Mouse (Mus musculus) B cell, adult 2 months (primary cell): ENCODE results near the gene Olfr279.
"Not testable (repeated sequence)": the region's sequence is repeated elsewhere in the genome, so short reads cannot be mapped to it uniquely, and the experiment has no call there.

Experiments used
- DNase-seq, 2 experiments: peaks; one replicate each; pipeline ENCODE4 v3.0.0; 2022

Gene Olfr279

GRCm38 (mm10) chr15:98511386-98511928, 19.3 kb downstream of the Olfr279 start:
- peak; percentile 70 to 73 for DNase-seq

GRCm38 (mm10) chr15:98512232-98512631, 20.0 kb downstream of the Olfr279 start:
- DNase-seq, result no peak

- DNase-seq, result peak; percentile 57 to 58
Observed at GRCm38 (mm10) chr15:98512799-98513321, 20.7 kb downstream of the Olfr279 start.

GRCm38 (mm10) chr15:98513676-98514075, 21.5 kb downstream of the Olfr279 start:
- not testable (repeated sequence) for DNase-seq

- DNase-seq, result peak in 1 of 2 experiments; percentile 15
Observed at GRCm38 (mm10) chr15:98514146-98514545, 21.9 kb downstream of the Olfr279 start.

GRCm38 (mm10) chr15:98514845-98515244, 22.6 kb downstream of the Olfr279 start:
- not testable (repeated sequence) for DNase-seq

- DNase-seq, result peak; percentile 78 to 81
Observed at GRCm38 (mm10) chr15:98517380-98518355, 25.5 kb downstream of the Olfr279 start.

GRCm38 (mm10) chr15:98521245-98521644, 29.0 kb downstream of the Olfr279 start:
- DNase-seq, result no peak

GRCm38 (mm10) chr15:98526057-98526456, 33.9 kb downstream of the Olfr279 start:
- no peak for DNase-seq

- no peak for DNase-seq
Observed at GRCm38 (mm10) chr15:98527056-98527771, 35.0 kb downstream of the Olfr279 start.

- DNase-seq, result no peak
Observed at GRCm38 (mm10) chr15:98528066-98528563, 35.9 kb downstream of the Olfr279 start.

GRCm38 (mm10) chr15:98532281-98532680, 40.1 kb downstream of the Olfr279 start:
- no peak for DNase-seq

- peak in 1 of 2 experiments; percentile 12 for DNase-seq
Observed at GRCm38 (mm10) chr15:98533035-98533531, 40.9 kb downstream of the Olfr279 start.

- peak; percentile 92 to 94 for DNase-seq
Observed at GRCm38 (mm10) chr15:98533881-98534627, 41.9 kb downstream of the Olfr279 start, which contains the start of gene Kansl2. Gene Kansl2 (minus strand): TSS chr15:98534264.

- no peak for DNase-seq
Observed at GRCm38 (mm10) chr15:98535921-98536320, 43.7 kb downstream of the Olfr279 start.

- no peak for DNase-seq
Observed at GRCm38 (mm10) chr15:98536828-98537510, 44.8 kb downstream of the Olfr279 start.

- no peak for DNase-seq
Observed at GRCm38 (mm10) chr15:98537923-98538322, 45.7 kb downstream of the Olfr279 start.

- DNase-seq, result no peak
Observed at GRCm38 (mm10) chr15:98541064-98541463, 48.9 kb downstream of the Olfr279 start.

GRCm38 (mm10) chr15:98543341-98543740, 51.1 kb downstream of the Olfr279 start:
- DNase-seq, result no peak

- DNase-seq, result no peak
Observed at GRCm38 (mm10) chr15:98545151-98545550, 52.9 kb downstream of the Olfr279 start.

GRCm38 (mm10) chr15:98546843-98547242, 54.6 kb downstream of the Olfr279 start:
- no peak for DNase-seq
